In genomic region chr15:79115276-79115675, GRCm38 (mm10) we compare ENCODE assay signal across 19 mouse cellular contexts. TPM values are rescaled to one million over a fixed set of nuclear protein-coding genes. Genes with fewer than 3 reads are reported as not detected.
DNase-seq lines count a peak whose midpoint lies in the region; ATAC-seq and TF ChIP-seq lines count a peak whose summit lies in the region.
"Had no signal": no experiment of that assay in that cellular context is flagged by ENCODE, and none has a peak within 500 bp of the region (broad histone marks: within the 10 kb centered on the region; RNA-seq: fewer than 3 reads in every experiment).

No protein-coding gene starts in this region.

- H3K4me2 ChIP-seq in kidney, embryonic 16.5 days (replicated peaks; ENCODE audit: low read depth, low read length), result no peak overlapping the region
- H3K4me2 ChIP-seq in midbrain, embryonic 13.5 days (replicated peaks), result no peak overlapping the region
- no peak overlapping the region for H3K4me2 ChIP-seq in hindbrain, embryonic 11.5 days (replicated peaks; ENCODE audit: low read depth, low read length)
- H3K4me2 ChIP-seq: hindbrain, embryonic 14.5 days had no signal

- no peak for TF ChIP-seq POLR2A in spleen, adult 2 months (IDR thresholded peaks at IDR 0.05; ENCODE audit: low read depth, low read length)

- no peak overlapping the region for H3K9ac ChIP-seq in kidney, embryonic 16.5 days (replicated peaks; ENCODE audit: low read length)
- H3K9ac ChIP-seq in midbrain, embryonic 13.5 days (replicated peaks), result no peak overlapping the region
- H3K9ac ChIP-seq in hindbrain, embryonic 11.5 days (ENCODE audit: low read depth, low read length), result no peak overlapping the region
- H3K9ac ChIP-seq: hindbrain, embryonic 14.5 days had no signal

- no peaks in the 10 kb centered on the region for H3K9me3 ChIP-seq in kidney, embryonic 16.5 days (ENCODE audit: low read length)
- H3K9me3 ChIP-seq in embryonic facial prominence, embryonic 10.5 days, result no peaks in the 10 kb centered on the region
- no peaks in the 10 kb centered on the region for H3K9me3 ChIP-seq in midbrain, embryonic 13.5 days
- no peaks in the 10 kb centered on the region for H3K9me3 ChIP-seq in hindbrain, embryonic 11.5 days (ENCODE audit: control insufficient read depth, low read length)

- no peaks in the 10 kb centered on the region for H3K27me3 ChIP-seq in kidney, embryonic 16.5 days (ENCODE audit: insufficient read depth, low read length)
- no peaks in the 10 kb centered on the region for H3K27me3 ChIP-seq in spleen, adult 2 months (ENCODE audit: control insufficient read depth, insufficient read depth, low read length)
- peaks cover 12% of the 10 kb centered on the region for H3K27me3 ChIP-seq in embryonic facial prominence, embryonic 10.5 days (replicated peaks; ENCODE audit: low read depth, poor library complexity, severe bottlenecking)
- peaks cover 7% of the 10 kb centered on the region; the same call in 1 of the 2 replicates for H3K27me3 ChIP-seq in midbrain, embryonic 13.5 days
- H3K27me3 ChIP-seq in hindbrain, embryonic 11.5 days (ENCODE audit: control insufficient read depth, insufficient read depth, low read length), result no peaks in the 10 kb centered on the region
- H3K27me3 ChIP-seq: CH12.LX had no signal

- peaks cover 20% of the 10 kb centered on the region for H3K4me1 ChIP-seq in kidney, embryonic 16.5 days (ENCODE audit: insufficient read depth, low read length)
- H3K4me1 ChIP-seq in spleen, adult 2 months (ENCODE audit: control insufficient read depth, insufficient read depth, insufficient read length), result no peaks in the 10 kb centered on the region; the same call in 1 of the 2 replicates
- H3K4me1 ChIP-seq in embryonic facial prominence, embryonic 10.5 days, result peaks cover 19% of the 10 kb centered on the region
- H3K4me1 ChIP-seq in midbrain, embryonic 13.5 days (replicated peaks), result peaks cover 16% of the 10 kb centered on the region
- H3K4me1 ChIP-seq in hindbrain, embryonic 11.5 days (replicated peaks; ENCODE audit: control insufficient read depth, insufficient read depth, low read length), result no peaks in the 10 kb centered on the region

- no peak overlapping the region for H3K4me3 ChIP-seq in kidney, embryonic 16.5 days (ENCODE audit: low read length)
- no peak overlapping the region for H3K4me3 ChIP-seq in spleen, adult 2 months (ENCODE audit: extremely low read depth, insufficient read depth, insufficient read length)
- 0 out of 2 replicates have a peak overlapping the region, but pooled peaks have one; percentile 0 for H3K4me3 ChIP-seq in embryonic facial prominence, embryonic 10.5 days
- H3K4me3 ChIP-seq in midbrain, embryonic 13.5 days (replicated peaks), result no peak overlapping the region
- H3K4me3 ChIP-seq in hindbrain, embryonic 11.5 days (ENCODE audit: low read depth, low read length), result no peak overlapping the region
- H3K4me3 ChIP-seq: myocyte had no signal

- peaks cover 16% of the 10 kb centered on the region; the same call in 1 of the 2 replicates for H3K36me3 ChIP-seq in kidney, embryonic 16.5 days (ENCODE audit: insufficient read depth, low read length)
- peaks cover 16% of the 10 kb centered on the region for H3K36me3 ChIP-seq in spleen, adult 2 months (ENCODE audit: control insufficient read depth, insufficient read depth, low read length)
- H3K36me3 ChIP-seq in embryonic facial prominence, embryonic 10.5 days (replicated peaks), result peaks cover 66% of the 10 kb centered on the region
- H3K36me3 ChIP-seq in midbrain, embryonic 13.5 days, result peaks cover 53% of the 10 kb centered on the region
- no peaks in the 10 kb centered on the region for H3K36me3 ChIP-seq in hindbrain, embryonic 11.5 days (ENCODE audit: control insufficient read depth, insufficient read depth, low read length)

- ATAC-seq in kidney, embryonic 16.5 days (ENCODE audit: low FRiP score, low TSS enrichment), result no peak
- no peak for ATAC-seq in midbrain, embryonic 13.5 days
- ATAC-seq in hindbrain, embryonic 11.5 days (ENCODE audit: low FRiP score), result no peak

- 0 out of 2 replicates have a peak overlapping the region, but pooled peaks have one; percentile 33 for H3K27ac ChIP-seq in kidney, embryonic 16.5 days (ENCODE audit: low read length)
- peak overlapping the region; percentile 44 for H3K27ac ChIP-seq in spleen, adult 2 months (ENCODE audit: insufficient read depth, low read length)
- no peak overlapping the region for H3K27ac ChIP-seq in embryonic facial prominence, embryonic 10.5 days (replicated peaks)
- H3K27ac ChIP-seq in midbrain, embryonic 13.5 days, result no peak overlapping the region
- H3K27ac ChIP-seq in hindbrain, embryonic 11.5 days (ENCODE audit: low read depth, low read length), result no peak overlapping the region
- H3K27ac ChIP-seq: hindbrain, embryonic 14.5 days had no signal

- WGBS in kidney, embryonic 16.5 days, result 43% methylated on average over 5 of the region's 5 CpGs
- 37% methylated on average over 5 of the region's 5 CpGs for WGBS in spleen, adult 2 months
- WGBS in embryonic facial prominence, embryonic 10.5 days, result 62% methylated on average over 5 of the region's 5 CpGs
- 73% methylated on average over 5 of the region's 5 CpGs for WGBS in midbrain, embryonic 13.5 days
- 71% methylated on average over 5 of the region's 5 CpGs for WGBS in hindbrain, embryonic 11.5 days

- no peak for TF ChIP-seq CTCF in spleen, adult 2 months (IDR thresholded peaks at IDR 0.05; ENCODE audit: extremely low read depth, insufficient read depth, insufficient read length, insufficient replicate concordance)

- no peak for DNase-seq in kidney, adult 11 months
- no peak for DNase-seq in spleen, adult 2 months (ENCODE audit: low read depth in 1 of 2, low spot score in 2 of 2)
- no peak for DNase-seq in spleen, postnatal 36 days (ENCODE audit: low spot score in 2 of 2)
- DNase-seq in embryonic facial prominence, embryonic 10.5 days (ENCODE audit: low spot score), result no peak
- peak; percentile 52 for DNase-seq in thymus, postnatal 25 days
- no peak for DNase-seq in hindbrain, embryonic 11.5 days (ENCODE audit: low spot score)
- DNase-seq: adrenal gland, adult 8-10 months; cerebellum, adult 11 months; cerebellum, postnatal 14 days; embryo, embryonic 11 days; gastrocnemius, postnatal 25 days; lung, adult 18-20 months; midbrain, embryonic 14.5 days had no signal

RNA-seq across cellular contexts. Expression of gene Micall1, which starts 6.6 kb away (rescaled TPM):
- polyA plus RNA-seq in kidney, embryonic 16.5 days (2015; fragmentation: Nextera tagmentation; extraction: Ambion mirVana), result 8.5 and 8.9 TPM in 2 replicates
- 20.0 and 24.9 TPM in 2 replicates for polyA plus RNA-seq in spleen, adult 2 months (2012; rRNA removed)
- polyA plus RNA-seq in embryonic facial prominence, embryonic 10.5 days (2016; fragmentation: Nextera tagmentation; extraction: Ambion mirVana), result 7.3 and 7.4 TPM in 2 replicates
- 8.6 and 9.5 TPM in 2 replicates for polyA plus RNA-seq in midbrain, embryonic 13.5 days (2015; fragmentation: Nextera tagmentation; extraction: Ambion mirVana)
- polyA plus RNA-seq in hindbrain, embryonic 11.5 days (2014; fragmentation: Nextera tagmentation; extraction: Ambion mirVana), result 5.3 and 7.2 TPM in 2 replicates

RNA-seq across cellular contexts. Expression of gene Polr2f, which starts 25.5 kb away (rescaled TPM):
- polyA plus RNA-seq in kidney, embryonic 16.5 days (2015; fragmentation: Nextera tagmentation; extraction: Ambion mirVana), result 264 and 294 TPM in 2 replicates
- 20.3 and 25.4 TPM in 2 replicates for polyA plus RNA-seq in spleen, adult 2 months (2012; rRNA removed)
- 414 and 440 TPM in 2 replicates for polyA plus RNA-seq in embryonic facial prominence, embryonic 10.5 days (2016; fragmentation: Nextera tagmentation; extraction: Ambion mirVana)
- polyA plus RNA-seq in midbrain, embryonic 13.5 days (2015; fragmentation: Nextera tagmentation; extraction: Ambion mirVana), result 295 and 296 TPM in 2 replicates
- 336 and 363 TPM in 2 replicates for polyA plus RNA-seq in hindbrain, embryonic 11.5 days (2014; fragmentation: Nextera tagmentation; extraction: Ambion mirVana)

RNA-seq across cellular contexts. Expression of gene 1700088E04Rik, which starts 25.8 kb away (rescaled TPM):
- polyA plus RNA-seq in kidney, embryonic 16.5 days (2015; fragmentation: Nextera tagmentation; extraction: Ambion mirVana), result 10.1 and 11.9 TPM in 2 replicates
- 0.53 and 0.83 TPM in 2 replicates for polyA plus RNA-seq in spleen, adult 2 months (2012; rRNA removed)
- polyA plus RNA-seq in embryonic facial prominence, embryonic 10.5 days (2016; fragmentation: Nextera tagmentation; extraction: Ambion mirVana), result 8.0 and 8.2 TPM in 2 replicates
- polyA plus RNA-seq in midbrain, embryonic 13.5 days (2015; fragmentation: Nextera tagmentation; extraction: Ambion mirVana), result 14.0 and 16.6 TPM in 2 replicates
- 13.5 and 15.0 TPM in 2 replicates for polyA plus RNA-seq in hindbrain, embryonic 11.5 days (2014; fragmentation: Nextera tagmentation; extraction: Ambion mirVana)

RNA-seq across cellular contexts. Expression of gene Eif3l, which starts 40.3 kb away (rescaled TPM):
- 254 and 260 TPM in 2 replicates for polyA plus RNA-seq in kidney, embryonic 16.5 days (2015; fragmentation: Nextera tagmentation; extraction: Ambion mirVana)
- 85.7 and 97.2 TPM in 2 replicates for polyA plus RNA-seq in spleen, adult 2 months (2012; rRNA removed)
- polyA plus RNA-seq in embryonic facial prominence, embryonic 10.5 days (2016; fragmentation: Nextera tagmentation; extraction: Ambion mirVana), result 280 and 287 TPM in 2 replicates
- polyA plus RNA-seq in midbrain, embryonic 13.5 days (2015; fragmentation: Nextera tagmentation; extraction: Ambion mirVana), result 180 and 186 TPM in 2 replicates
- 226 and 241 TPM in 2 replicates for polyA plus RNA-seq in hindbrain, embryonic 11.5 days (2014; fragmentation: Nextera tagmentation; extraction: Ambion mirVana)

RNA-seq across cellular contexts. Expression of gene Sox10, which starts 49.8 kb away (rescaled TPM):
- polyA plus RNA-seq in kidney, embryonic 16.5 days (2015; fragmentation: Nextera tagmentation; extraction: Ambion mirVana), result 0.51 and 0.56 TPM in 2 replicates
- polyA plus RNA-seq in spleen, adult 2 months (2012; rRNA removed), result 0.75 and 2.0 TPM in 2 replicates
- polyA plus RNA-seq in embryonic facial prominence, embryonic 10.5 days (2016; fragmentation: Nextera tagmentation; extraction: Ambion mirVana), result 11.4 and 12.9 TPM in 2 replicates
- 0.58 and 0.67 TPM in 2 replicates for polyA plus RNA-seq in midbrain, embryonic 13.5 days (2015; fragmentation: Nextera tagmentation; extraction: Ambion mirVana)
- polyA plus RNA-seq in hindbrain, embryonic 11.5 days (2014; fragmentation: Nextera tagmentation; extraction: Ambion mirVana), result 11.4 and 16.8 TPM in 2 replicates
- polyA plus RNA-seq: liver, adult 2 months; myocyte had no signal

Comparison
In these comparisons a context has a peak if more than half of its experiments do, and no peak if none do; other contexts are left out.
1. H3K27ac ChIP-seq: peak in kidney, embryonic 16.5 days (single experiment) and spleen, adult 2 months (single experiment); none in embryonic facial prominence, embryonic 10.5 days (single experiment), midbrain, embryonic 13.5 days (single experiment) and hindbrain, embryonic 11.5 days (single experiment).
2. RNA of gene Polr2f, which starts 25.5 kb away (polyA plus RNA-seq): 414 to 440 TPM in embryonic facial prominence, embryonic 10.5 days, 336 to 363 TPM in hindbrain, embryonic 11.5 days, 295 to 296 TPM in midbrain, embryonic 13.5 days and 264 to 294 TPM in kidney, embryonic 16.5 days; 20.3 to 25.4 TPM in spleen, adult 2 months; every median in the first group is over 10 times any median in the second.